Mouse (Mus musculus) layer of hippocampus, adult 8-10 months (tissue): ENCODE results near the gene Trim47. TPM values are rescaled to one million over a fixed set of nuclear protein-coding genes. Genes with fewer than 3 reads are reported as not detected.

Experiments used
- DNase-seq, 2 experiments: peaks; one replicate each; pipeline ENCODE4 v3.0.0; 2022; ENCODE audit warnings: low spot score in 2 of 2
- total RNA-seq, 4 experiments: library from RNA; stranded (reverse); gene quantifications; 2 replicates each; pipeline ENCODE4 v1.2.4; 2022

Trim47 gene
- total RNA-seq, 4 experiments from 2014 or later = 5.0 to 13.0 (median 8.2) TPM

DNA sequence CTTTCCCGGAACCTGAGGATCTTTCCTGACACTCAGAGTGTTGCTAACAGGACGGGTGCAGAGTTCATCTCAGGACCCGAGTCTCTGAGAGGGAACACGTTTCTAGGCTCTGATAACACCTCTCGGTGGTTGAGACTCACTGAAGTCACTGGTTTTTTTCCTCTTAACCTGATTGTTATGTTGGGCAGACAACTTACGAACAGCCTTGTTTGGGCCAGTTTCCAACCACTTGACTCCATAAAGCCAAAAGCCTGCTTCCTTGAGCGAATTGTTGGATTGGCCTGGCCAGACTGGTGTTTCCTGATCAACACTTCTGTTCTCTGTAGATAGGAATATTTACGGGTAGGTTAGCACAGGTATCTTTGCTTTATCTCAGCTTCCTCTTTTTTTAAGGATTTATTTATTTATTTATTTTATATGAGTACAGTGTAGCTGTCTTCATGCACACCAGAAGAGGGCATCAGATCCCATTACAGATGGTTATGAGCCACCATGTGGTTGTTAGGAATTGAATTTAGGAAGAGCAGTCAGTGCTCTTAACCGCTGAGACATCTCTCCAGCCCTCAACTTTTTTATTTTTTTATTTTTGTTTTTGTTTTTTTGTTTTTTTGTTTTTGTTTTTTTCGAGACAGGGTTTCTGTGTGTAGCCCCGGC is 38.1 kb downstream of the Trim47 start:
- DNase-seq = no peak

DNA sequence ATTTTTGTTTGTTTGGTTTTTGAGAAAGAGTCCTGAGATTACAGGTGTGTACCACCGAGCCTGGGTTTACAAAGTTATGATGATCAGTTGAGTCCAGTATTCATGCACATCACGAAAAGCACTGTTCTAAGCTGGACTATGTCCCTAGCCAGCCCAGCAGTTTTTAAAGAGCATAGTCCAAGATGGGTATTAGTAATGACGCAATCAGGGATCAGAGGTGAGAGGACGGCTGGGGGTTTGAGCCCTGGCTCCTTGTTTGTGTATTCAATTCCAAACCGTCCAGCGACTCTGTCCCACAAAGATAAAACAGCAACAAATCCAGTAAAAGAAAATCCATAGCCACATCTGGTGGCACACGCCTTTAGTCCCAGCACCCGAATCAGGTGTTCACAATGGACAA is 38.8 kb downstream of the Trim47 start:
- DNase-seq = no peak

DNA sequence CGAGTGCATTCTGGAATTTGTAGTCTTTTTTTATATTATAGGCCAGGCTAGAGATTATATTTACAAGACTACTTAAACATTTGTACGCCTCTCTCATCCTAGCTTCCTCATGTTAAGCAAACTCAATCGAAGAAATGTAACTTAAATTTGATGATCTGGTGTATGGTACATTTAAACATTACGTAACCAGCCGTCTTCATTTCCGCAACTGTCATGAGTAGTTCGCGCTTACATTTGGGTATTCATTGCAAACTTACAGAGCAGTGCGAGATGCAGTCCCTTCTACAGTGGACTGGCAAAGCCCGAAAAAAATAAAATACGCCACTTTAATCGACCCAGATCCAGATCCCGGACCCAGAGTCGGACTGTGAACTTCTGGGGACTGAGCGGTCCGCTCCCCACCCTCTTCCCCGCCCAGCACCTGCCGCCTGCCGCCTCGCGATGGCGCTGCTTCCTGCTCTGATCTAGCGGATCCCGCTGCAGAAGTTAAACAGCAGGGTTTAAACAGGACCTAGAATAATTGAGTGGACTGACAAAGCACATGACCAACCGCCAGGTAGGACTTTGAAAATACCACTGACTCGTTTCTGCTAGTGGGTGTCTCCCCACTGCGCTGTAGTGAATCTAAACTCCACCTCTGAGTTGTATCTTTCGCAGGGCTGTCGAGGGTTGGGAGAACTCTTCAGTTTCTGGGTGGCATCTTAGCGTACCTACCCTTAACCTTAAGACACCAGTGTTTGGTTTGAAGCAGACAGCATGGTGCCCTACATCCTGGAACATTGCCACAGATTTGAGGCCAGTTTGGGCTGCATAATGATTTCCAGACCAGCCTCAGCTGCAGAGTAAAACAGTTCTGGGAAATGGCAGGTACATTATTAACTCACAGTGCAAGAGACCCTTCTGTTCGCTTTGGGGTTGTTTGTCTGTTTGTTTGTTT is 39.5 kb downstream of the Trim47 start:
- peak; percentile 68 to 80 for DNase-seq

DNA sequence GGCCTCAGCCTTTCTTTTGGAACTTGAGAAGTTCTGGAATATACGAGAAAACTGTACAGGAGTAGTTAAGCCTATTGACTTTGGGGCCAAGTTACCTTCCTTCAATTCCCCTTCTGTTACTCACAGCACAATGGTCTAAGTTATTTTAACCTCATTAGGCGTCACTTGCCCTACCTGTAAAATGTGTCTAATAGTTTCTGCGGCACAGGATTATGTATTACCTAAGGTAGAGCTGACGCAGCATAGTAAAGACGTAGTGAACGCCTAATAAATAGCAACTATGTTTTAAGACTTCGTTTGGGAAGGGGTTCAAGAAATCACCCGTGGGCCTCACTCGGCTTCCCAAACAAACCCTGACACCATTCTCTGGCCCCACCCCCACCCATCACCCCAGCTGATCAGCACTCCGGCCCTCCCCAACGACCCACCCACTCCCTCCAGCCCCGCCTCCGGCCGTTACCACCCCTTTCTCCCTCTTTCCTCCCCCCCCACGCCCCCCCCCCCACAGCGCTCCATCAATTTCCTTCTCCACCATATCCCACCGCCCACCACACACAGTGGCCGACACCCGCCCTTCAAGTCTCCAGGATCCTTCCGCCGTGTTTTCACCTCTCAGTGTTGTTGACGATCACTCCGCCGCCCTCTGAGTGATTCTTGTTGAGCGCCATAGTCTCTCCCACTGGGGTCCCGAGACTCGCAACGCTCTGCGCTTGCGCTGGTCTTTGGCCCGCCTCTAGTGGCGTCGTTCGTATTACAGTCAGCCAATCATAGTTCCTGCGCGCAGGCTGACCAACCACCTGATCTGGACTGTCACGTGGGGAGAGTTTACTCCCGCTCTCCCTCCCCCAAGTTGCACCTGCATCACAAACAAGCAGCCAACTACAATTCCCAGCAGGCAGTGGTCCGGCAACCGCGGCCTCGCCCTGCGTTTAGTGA is 40.5 kb downstream of the Trim47 start, which contains the start of gene Wbp2:
TSS of gene Wbp2 (minus strand) at position 738 of the 936 bp plus-strand sequence.
- peak; percentile 99 to 100 for DNase-seq

DNA sequence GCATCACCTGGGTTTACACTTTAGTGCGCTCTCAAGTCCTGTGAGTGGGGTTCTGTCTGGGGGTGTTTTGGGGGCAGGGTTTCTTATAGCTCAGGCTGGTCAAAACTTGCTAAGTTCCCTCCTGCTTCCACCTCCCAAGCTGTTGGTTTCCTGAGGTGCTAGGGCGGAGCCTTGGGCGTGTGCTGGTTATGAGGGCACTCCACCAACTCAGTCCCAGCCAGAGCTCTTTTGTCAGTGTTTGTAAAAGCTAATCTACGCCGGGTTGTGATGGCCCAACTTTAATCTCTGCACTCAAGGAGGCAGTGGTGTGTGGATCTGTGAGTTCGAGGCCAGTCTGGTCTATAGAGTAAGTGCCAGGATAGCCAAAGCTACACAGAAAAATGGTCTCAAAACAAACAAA is 42.8 kb downstream of the Trim47 start:
- no peak for DNase-seq

DNA sequence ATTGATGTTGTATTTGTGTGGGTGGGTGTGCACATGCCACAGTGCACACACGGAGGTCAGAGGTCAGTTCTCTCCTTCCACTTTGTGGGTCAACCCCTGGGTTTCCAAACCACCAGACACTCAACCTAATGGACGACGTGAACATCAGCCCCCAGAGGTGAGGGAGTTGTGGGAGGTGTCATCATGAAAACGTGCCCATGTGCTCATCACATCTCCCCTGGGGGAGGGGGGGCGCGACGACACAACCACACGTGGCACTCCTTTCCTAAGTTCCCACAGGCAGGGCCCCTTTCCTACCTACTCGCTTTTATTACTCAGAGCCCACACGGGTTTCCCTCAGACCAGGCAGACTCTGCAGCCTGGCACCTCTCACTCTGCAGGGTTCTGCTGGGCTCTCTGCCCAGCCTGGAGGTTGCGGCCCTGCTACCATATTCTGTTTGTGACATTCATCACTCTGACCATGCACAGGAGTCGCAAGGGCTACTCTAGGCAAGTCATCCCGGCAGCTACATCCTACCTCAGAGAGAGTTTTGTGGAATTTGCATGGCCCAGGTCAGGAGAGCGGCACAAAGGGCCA is 43.8 kb downstream of the Trim47 start:
- no peak for DNase-seq

DNA sequence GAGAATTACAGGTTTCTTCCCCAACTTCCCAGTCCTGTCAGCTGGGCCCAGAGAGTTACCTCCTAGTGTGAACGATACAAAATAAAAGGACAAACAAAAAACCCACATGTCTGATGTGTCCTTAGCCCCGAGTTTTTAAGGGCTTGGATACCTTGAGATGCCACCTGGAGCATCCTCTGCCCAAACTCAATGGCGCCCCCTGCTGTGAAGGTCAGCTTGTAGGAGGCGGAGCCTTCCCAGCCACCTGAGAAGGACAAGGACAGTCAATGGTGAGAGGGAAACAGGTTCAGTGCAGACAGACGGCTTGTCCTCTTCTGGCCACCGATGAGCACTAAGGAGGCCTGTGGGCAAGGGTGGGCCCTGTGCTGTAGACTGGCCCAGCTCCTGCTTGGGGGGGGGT is 45.9 kb downstream of the Trim47 start:
- DNase-seq = no peak

DNA sequence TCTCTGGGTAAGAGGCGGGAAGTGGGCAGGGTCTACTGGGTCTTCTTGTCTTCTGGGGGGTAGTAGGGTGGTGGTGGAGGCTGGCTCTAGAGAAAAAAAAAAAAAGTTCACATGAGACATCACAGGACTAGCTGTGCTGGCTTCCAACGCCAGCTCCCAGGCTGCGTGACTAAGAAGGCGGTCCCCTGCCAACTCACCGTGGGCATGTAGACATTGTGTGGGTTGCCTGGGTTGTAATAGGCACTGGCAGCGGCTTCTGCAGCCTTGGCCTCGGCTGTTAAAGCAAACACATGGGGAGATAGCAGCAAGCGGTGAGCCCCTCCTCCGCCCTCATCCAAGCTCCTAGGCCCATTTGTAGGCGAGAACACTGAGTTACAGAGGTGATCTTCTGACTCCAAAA is 47.5 kb downstream of the Trim47 start:
- DNase-seq = peak; percentile 87 to 89

DNA sequence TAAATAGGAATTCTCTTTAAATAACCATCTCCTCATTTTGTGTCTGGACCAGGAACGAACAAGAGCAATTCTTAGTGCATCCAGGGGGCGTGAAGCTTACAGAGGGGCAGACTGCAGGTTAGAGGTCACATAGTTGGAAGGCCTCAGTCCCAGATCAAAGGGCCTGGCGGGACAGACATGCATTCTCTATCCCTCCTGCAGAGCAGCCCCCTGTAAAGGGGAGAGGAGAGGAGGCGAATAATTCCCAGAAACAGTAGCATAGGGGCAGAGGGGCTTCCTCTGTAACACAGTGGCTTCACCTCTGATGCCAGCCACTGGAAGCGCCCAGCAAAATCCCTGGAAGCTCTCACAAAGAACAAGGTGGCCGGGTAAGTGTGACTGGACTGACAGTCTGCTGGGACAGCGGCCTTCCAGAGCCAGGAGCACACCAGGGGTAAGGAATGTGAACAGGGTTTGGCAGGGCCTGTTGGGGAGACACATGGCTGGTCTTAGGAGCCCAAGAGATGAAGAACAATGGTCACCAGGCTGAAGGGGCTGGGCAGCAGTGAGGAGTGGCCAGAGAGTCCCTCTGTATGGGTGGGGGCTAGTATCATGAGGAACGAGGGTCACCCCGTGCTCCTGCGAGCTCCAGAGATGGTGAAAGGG is 48.2 kb downstream of the Trim47 start:
- DNase-seq = no peak

DNA sequence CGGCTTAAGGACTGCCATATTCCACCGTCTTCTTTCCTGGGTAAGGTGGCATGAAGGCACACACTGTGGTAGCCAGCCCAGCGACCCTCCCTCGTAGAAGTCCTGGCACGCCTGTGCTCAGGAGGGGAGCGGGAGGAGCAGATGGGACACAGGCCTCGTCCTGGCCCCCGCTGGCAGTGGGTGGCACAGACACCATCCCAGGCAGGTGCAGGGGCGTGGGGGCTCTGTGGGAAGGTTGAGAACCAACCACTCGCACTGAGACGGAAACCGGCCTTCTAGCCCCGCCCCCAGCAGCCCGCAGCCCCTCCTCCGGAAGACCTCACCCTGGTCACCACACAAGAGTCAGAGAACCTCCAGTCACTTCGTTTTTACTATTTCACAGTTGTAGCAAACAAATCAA is 48.8 kb downstream of the Trim47 start:
- DNase-seq = no peak

DNA sequence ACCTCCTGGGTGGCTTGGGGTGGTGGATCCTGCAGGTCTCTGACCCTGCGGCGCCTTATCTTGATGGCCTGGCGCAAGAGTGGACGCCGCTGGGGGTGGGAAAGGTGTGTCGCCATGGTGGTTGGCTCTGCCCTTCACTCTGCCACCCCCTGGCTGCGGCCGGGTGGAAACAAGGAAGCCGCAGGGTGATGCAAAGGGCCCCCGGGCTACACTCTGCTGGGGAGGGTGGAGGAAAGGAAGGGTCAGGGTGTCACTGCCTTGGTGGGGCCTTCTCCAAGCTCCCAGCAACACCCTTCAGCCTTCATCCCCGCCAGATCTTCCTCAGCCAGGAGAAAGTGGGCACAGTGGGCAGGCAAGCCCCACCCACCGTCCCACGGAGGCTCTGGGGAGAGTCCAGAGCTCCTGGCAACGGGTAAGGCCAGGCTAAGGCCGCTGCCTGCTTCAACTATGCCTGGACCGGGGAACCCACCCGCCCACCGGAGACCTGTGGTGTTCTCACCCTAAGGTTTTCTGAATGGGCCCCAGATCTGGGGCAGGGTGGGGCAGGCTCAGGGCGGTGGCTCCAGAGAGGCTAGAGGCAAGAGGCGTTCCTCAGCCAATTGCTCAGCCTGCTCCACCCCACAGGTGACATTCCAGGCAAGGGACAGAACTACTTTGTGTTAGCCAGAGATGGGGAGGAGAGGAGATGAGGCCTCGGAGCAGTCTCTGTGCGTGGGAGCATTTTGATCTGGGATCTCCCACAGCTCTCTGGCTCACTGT is 49.4 kb downstream of the Trim47 start, which contains the start of gene Unc13d:
TSS of gene Unc13d (minus strand) at position 516 of the 759 bp plus-strand sequence.
- no peak for DNase-seq

DNA sequence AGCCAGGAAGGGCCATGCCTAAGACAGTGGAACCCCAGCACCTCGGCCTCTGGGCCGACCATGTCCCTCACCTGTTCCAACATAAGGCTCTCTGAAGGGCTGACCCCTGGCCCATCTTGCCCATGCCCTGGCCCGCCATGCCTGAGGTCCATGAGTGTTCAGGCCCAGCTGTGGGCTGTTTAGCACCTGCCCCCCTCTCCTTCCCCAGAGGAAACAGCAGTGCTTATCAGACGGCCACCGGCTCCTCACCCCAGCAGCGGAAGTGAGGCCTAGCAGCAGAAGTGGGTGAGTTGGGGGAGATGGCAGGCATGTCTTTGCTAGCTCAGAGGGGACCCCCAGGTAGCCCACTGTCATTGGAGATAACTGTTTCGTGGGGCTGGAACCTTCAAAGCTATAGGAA is 50.2 kb downstream of the Trim47 start:
- no peak for DNase-seq

DNA sequence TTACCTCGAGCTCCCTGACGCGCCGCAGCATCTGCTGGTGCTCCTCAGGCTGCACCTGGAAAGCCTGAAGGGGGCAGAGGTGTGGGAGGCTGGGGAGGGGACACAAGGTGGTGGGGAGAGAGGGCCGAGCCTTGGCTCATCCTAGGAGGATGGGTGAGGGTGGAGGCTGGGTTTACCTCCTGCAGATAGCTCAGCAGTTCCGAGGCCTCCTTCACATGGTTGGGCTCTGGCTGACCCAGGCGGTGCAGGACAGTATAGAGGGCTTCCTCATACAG is 50.8 kb downstream of the Trim47 start:
- DNase-seq = no peak

DNA sequence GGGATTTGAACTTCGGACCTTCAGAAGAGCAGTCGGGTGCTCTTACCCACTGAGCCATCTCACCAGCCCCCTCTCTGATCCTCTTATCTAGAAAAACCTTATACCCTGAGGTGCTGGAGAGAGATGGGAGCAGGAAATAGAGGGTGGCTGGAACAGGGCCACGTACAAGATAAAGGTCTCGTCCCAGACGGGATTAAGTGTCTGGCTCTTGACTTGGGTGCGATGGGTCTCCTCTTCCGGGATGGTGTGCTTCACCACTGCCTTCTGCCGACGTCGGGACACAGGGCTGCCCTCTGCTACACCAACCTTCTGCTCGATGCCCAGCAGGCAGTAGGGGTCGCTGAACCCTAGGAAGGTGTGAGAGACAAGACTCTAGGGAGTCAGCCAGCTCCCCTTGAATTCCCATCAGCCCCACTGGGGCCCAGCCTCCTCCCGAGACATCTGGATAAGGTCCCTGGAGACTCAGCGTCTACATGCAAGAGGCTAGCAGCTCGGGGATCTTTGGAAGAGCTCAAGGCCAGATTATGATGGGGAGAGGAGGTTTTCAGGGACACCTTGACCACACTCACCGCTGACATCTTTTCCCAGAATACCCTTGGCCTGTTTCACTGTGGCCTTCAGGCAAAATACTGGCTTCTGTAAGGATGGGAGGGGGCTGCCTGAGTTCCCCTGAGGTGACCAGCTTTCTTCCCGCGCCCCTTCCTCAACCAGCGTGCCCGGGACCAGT is 51.3 kb downstream of the Trim47 start:
- no peak for DNase-seq

DNA sequence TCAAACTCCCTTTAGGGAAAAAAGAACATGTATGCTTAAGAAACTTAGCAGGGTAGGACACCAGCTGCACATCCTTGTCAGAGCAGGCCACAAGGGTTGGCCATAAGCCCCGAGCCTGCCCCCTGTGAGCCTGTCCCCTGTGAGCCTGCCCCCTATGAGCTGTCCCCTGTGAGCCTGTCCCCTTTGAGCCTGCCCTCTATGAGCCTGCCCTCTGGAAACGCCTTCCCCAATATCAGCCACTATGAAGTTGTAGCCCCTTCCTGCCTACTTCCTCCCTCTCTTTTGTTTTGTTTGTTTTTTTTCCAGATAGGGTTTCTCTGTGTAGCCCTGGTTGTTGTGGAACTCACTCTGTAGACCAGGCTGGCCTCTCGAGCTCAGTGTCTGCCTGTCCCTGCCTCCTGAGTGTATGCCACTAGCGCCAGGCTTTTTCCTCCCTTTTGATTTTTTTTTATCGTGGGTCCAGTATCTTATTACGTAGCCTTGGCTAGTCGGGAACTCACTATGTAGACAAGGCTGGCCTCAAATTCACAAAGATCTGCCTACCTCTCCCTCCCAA is 52.5 kb downstream of the Trim47 start:
- DNase-seq = no peak

DNA sequence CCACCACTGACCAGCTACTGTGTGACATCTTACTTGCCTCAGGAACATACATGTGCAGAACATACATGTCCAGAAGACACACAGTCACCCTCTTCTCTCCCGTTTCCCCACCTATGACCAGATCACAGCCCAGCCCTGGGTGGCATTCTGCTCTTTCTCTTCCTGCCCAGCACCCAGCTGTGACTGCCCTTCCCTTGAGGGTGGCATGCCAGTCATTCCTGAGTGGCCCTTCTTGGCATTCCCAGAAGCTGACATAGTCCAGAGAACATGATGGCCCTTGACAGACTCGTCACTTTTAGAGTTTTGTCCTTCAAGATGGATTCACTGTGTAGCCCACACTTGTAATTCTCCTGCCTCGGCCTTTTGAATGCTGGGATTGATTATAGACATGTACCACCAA is 54.4 kb downstream of the Trim47 start:
- DNase-seq = no peak

DNA sequence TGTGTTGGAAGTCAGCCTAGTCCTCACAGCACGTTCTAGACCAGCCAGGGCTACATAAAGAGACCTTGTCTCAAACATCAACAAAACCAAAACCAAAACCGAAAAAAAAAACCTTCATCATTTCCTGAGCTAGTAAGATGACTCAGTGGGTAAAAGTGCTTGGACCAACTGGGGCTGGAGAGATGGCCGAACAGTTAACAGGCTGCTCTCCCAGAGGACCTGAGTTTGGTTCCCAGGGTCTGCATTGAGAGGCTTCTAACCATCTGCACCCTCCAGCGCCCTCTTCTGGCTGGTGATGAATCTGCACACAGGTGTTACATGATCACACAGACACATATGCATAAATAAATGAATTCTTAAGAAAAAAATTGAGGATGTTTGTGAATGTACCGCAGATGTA is 55.5 kb downstream of the Trim47 start:
- DNase-seq = no peak

DNA sequence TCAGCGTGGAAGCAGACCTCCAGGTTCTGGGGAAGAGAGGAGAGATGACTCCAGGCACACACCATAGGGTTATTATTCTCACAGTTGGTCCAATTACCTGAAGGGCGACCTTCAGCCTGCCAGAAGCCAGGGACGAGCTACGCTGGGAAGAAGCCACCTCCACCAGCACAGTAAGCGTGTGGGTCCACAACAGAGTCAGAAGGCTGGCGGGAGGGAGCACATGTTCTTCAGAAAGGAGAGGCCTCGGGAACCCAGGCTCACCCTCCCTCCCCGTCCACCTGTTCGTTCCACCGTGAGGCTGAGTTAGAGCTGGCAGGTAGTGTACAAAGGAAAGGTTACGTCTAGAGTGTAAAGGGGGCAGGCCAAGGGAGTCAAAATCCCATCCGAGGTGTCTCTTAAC is 61.7 kb downstream of the Trim47 start:
- no peak for DNase-seq

DNA sequence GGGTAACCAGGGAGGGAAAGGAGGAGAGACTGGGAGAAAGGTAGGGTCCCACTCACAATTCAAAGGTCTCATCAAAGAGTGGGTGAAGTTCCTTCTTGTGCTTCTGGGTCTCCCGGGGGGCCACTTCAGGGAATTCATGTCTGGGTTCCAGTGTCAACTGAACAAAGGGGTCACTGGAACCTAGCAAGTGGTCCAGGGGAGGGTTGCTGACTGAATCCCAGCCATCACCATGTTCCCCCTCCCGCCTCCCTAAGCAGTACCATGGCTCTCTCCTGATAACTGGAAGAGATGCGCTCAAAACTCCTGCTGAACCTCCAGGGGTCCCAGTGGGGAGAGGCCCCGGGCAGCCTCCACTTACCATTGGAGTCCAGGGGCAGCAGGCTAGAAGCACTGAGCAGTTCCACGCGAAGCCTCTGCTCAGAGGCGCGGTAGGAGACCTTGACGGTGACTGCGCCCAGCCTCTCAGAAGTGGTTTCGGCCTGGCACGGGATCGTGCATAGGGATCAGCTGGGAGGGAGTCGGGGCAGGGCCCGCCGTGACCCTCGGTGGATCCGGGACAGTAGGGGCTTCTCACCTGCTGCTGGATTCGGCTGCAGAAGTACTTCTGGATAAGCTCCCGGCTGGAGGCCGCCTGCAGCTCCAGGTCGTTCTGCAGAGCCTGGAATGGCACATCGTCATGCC is 62.7 kb downstream of the Trim47 start:
- DNase-seq = no peak
